Mouse (Mus musculus) MEL (cell line): Measurements from ENCODE around the gene Vsx2. TPM values are rescaled to one million over a fixed set of nuclear protein-coding genes. Genes with fewer than 3 reads are reported as not detected.

ENCODE experiments used
- DNase-seq: peaks from one replicate; pipeline ENCODE4 v3.0.0; 2011; ENCODE audit warnings: low read depth, low spot score
- H3K27ac ChIP-seq: 2 replicates; pipeline ENCODE4 v1.5.1; 2012; ENCODE audit warnings: low read depth, mild to moderate bottlenecking, control low read depth, low read length, moderate library complexity; ENCODE audit not compliant: control insufficient read depth
- H3K27me3 ChIP-seq, 2 experiments: fragments of 150-350 bp in 1 of 2; sonication (generic) in 1 of 2; 2 replicates each; pipeline ENCODE4 v1.6.1; 2012; ENCODE audit warnings: low read length in 2 of 2, mild to moderate bottlenecking in 2 of 2, improper control_type of control experiment in 1 of 2, moderate library complexity in 1 of 2; ENCODE audit not compliant: insufficient read depth in 2 of 2, control insufficient read depth in 1 of 2
- H3K36me3 ChIP-seq, 2 experiments: 2 replicates each; pipeline ENCODE4 v1.6.1; 2012 to 2014; ENCODE audit warnings: low read length in 2 of 2, improper control_type of control experiment in 1 of 2, inconsistent platforms in 1 of 2, mild to moderate bottlenecking in 1 of 2; ENCODE audit not compliant: insufficient read depth in 2 of 2, control insufficient read depth in 1 of 2
- H3K4me1 ChIP-seq, 2 experiments: fragments of 150-350 bp in 1 of 2; sonication (generic) in 1 of 2; 2 replicates each; pipeline ENCODE4 v1.6.1; 2012; ENCODE audit warnings: low read length in 2 of 2, improper control_type of control experiment in 1 of 2, mild to moderate bottlenecking in 1 of 2; ENCODE audit not compliant: insufficient read depth in 2 of 2, control insufficient read depth in 1 of 2
- H3K4me3 ChIP-seq, 2 experiments: fragments of 150-350 bp in 1 of 2; sonication (generic) in 1 of 2; 2 replicates each; pipeline ENCODE4 v1.5.1; 2012; ENCODE audit warnings: low read depth in 2 of 2, low read length in 2 of 2, mild to moderate bottlenecking in 2 of 2, moderate library complexity in 2 of 2, control low read depth in 1 of 2, improper control_type of control experiment in 1 of 2; ENCODE audit not compliant: control insufficient read depth in 1 of 2, insufficient read depth in 1 of 2
- H3K79me2 ChIP-seq: 2 replicates; pipeline ENCODE4 v1.6.1; 2012; ENCODE audit warnings: mild to moderate bottlenecking, low read length, moderate library complexity; ENCODE audit not compliant: control insufficient read depth, poor library complexity, insufficient read depth
- H3K9ac ChIP-seq: 2 replicates; pipeline ENCODE4 v1.6.1; 2012; ENCODE audit warnings: low read depth, mild to moderate bottlenecking, control low read depth, low read length, moderate library complexity; ENCODE audit not compliant: control insufficient read depth, poor library complexity, severe bottlenecking
- H3K9me3 ChIP-seq: fragments of 150-350 bp; sonication (generic); replicated peaks from 2 replicates; pipeline ENCODE4 v1.6.1; 2012; ENCODE audit warnings: mild to moderate bottlenecking, low read length, improper control_type of control experiment, moderate library complexity; ENCODE audit not compliant: insufficient read depth
- CHD2 ChIP-seq: IDR thresholded peaks from 2 replicates; pipeline ENCODE4 v1.6.1; 2011; ENCODE audit warnings: low read length, improper control_type of control experiment
- CTCF ChIP-seq, 3 experiments: IDR thresholded peaks in 2 of 3; conservative IDR thresholded peaks in 1 of 3; 2 replicates each; pipeline ENCODE4 v1.5.1; 2011 to 2012; ENCODE audit warnings: low read length in 3 of 3, low read depth in 2 of 3, mild to moderate bottlenecking in 2 of 3, improper control_type of control experiment in 1 of 3, inconsistent platforms in 1 of 3, mixed read lengths in 1 of 3, moderate library complexity in 1 of 3; ENCODE audit not compliant: control insufficient read depth in 1 of 3, insufficient read depth in 1 of 3, poor library complexity in 1 of 3, severe bottlenecking in 1 of 3
- E2F4 ChIP-seq: IDR thresholded peaks from 2 replicates; pipeline ENCODE4 v1.6.1; 2011; ENCODE audit warnings: low read depth, low read length, improper control_type of control experiment, borderline replicate concordance
- EP300 ChIP-seq, 2 experiments: IDR thresholded peaks; 2 replicates each; pipeline ENCODE4 v1.6.1; 2011; ENCODE audit warnings: improper control_type of control experiment in 2 of 2, low read length in 2 of 2, low read depth in 1 of 2, mild to moderate bottlenecking in 1 of 2
- GATA1 ChIP-seq: IDR thresholded peaks from 2 replicates; pipeline ENCODE4 v1.6.1; 2011; ENCODE audit warnings: low read depth, low read length, improper control_type of control experiment
- HCFC1 ChIP-seq: IDR thresholded peaks from 2 replicates; pipeline ENCODE4 v1.6.1; 2012; ENCODE audit warnings: low read depth, mild to moderate bottlenecking, inconsistent platforms, low read length, improper control_type of control experiment, moderate library complexity
- MAFK ChIP-seq: IDR thresholded peaks from 2 replicates; pipeline ENCODE4 v1.6.1; 2011; ENCODE audit warnings: low read depth, mild to moderate bottlenecking, low read length, improper control_type of control experiment, borderline replicate concordance
- MAX ChIP-seq: IDR thresholded peaks from 2 replicates; pipeline ENCODE4 v1.6.1; 2011; ENCODE audit warnings: low read length, improper control_type of control experiment
- MYB ChIP-seq: IDR thresholded peaks from 2 replicates; pipeline ENCODE4 v1.6.1; 2011; ENCODE audit warnings: mild to moderate bottlenecking, low read depth, low read length, improper control_type of control experiment
- NELFE ChIP-seq: IDR thresholded peaks from 2 replicates; pipeline ENCODE4 v1.6.1; 2011; ENCODE audit warnings: low read depth, low read length, improper control_type of control experiment
- POLR2A ChIP-seq, 2 experiments: IDR thresholded peaks; 2 replicates each; pipeline ENCODE4 v1.6.1; 2011 to 2012; ENCODE audit warnings: low read length in 2 of 2, mild to moderate bottlenecking in 2 of 2, control low read depth in 1 of 2, improper control_type of control experiment in 1 of 2, low read depth in 1 of 2, moderate library complexity in 1 of 2; ENCODE audit not compliant: control insufficient read depth in 1 of 2, insufficient read depth in 1 of 2, poor library complexity in 1 of 2
- POLR2AphosphoS2 ChIP-seq: IDR thresholded peaks from 2 replicates; pipeline ENCODE4 v1.6.1; 2011; ENCODE audit warnings: low read length, improper control_type of control experiment
- POLR2AphosphoS5 ChIP-seq: IDR thresholded peaks from 2 replicates; pipeline ENCODE4 v1.6.1; 2012; ENCODE audit warnings: low read depth, borderline replicate concordance, mild to moderate bottlenecking, inconsistent platforms, low read length, moderate library complexity, mixed read lengths
- RAD21 ChIP-seq: IDR thresholded peaks from 2 replicates; pipeline ENCODE4 v1.6.1; 2011; ENCODE audit warnings: mild to moderate bottlenecking, low read depth, low read length, improper control_type of control experiment
- RCOR1 ChIP-seq: IDR thresholded peaks from 2 replicates; pipeline ENCODE4 v1.6.1; 2012; ENCODE audit warnings: low read depth, mild to moderate bottlenecking, inconsistent platforms, low read length, improper control_type of control experiment
- SMC3 ChIP-seq: IDR thresholded peaks from 2 replicates; pipeline ENCODE4 v1.6.1; 2011; ENCODE audit warnings: low read depth, low read length, improper control_type of control experiment
- TAL1 ChIP-seq: IDR thresholded peaks from 2 replicates; pipeline ENCODE4 v1.6.1; 2012; ENCODE audit warnings: mild to moderate bottlenecking, inconsistent platforms, low read length, moderate library complexity, mixed read lengths
- TBP ChIP-seq: IDR thresholded peaks from 2 replicates; pipeline ENCODE4 v1.8.0; 2011; ENCODE audit warnings: low read depth, low read length, improper control_type of control experiment
- UBTF ChIP-seq: IDR thresholded peaks from 2 replicates; pipeline ENCODE4 v1.6.1; 2012; ENCODE audit warnings: low read depth, mild to moderate bottlenecking, inconsistent platforms, low read length, improper control_type of control experiment, moderate library complexity, borderline replicate concordance; ENCODE audit not compliant: insufficient read depth
- ZC3H11A ChIP-seq: IDR thresholded peaks from 2 replicates; pipeline ENCODE4 v1.6.1; 2012; ENCODE audit warnings: low read depth, mild to moderate bottlenecking, inconsistent platforms, low read length, improper control_type of control experiment
- ZMIZ1 ChIP-seq: IDR thresholded peaks from 2 replicates; pipeline ENCODE4 v1.6.1; 2012; ENCODE audit warnings: low read depth, mild to moderate bottlenecking, inconsistent platforms, low read length, improper control_type of control experiment, moderate library complexity
- ZNF384 ChIP-seq: IDR thresholded peaks from 2 replicates; pipeline ENCODE4 v1.6.1; 2012; ENCODE audit warnings: low read depth, mild to moderate bottlenecking, inconsistent platforms, low read length, improper control_type of control experiment
- polyA plus RNA-seq, 2 experiments: library from polyadenylated mRNA; stranded (reverse) in 1 of 2; unstranded in 1 of 2; fragments of >175 nt in 1 of 2; fragments of >200 nt in 1 of 2; gene quantifications; 2 replicates each; pipeline versions ENCODE4 v1.2.1 to v1.2.4; 2012; ENCODE audit warnings: low replicate concordance in 2 of 2, low read depth in 1 of 2; ENCODE audit not compliant: insufficient read length in 2 of 2, insufficient read depth in 1 of 2, missing spikeins in 1 of 2
- total RNA-seq: library from RNA; depleted of rRNA; stranded (reverse); fragments of 300-350 nt; gene quantifications from 2 replicates; pipeline ENCODE4 v1.2.3, GENCODE M21; 2012

Vsx2 gene
- total and polyA plus RNA-seq, 3 experiments = not detected

DNA sequence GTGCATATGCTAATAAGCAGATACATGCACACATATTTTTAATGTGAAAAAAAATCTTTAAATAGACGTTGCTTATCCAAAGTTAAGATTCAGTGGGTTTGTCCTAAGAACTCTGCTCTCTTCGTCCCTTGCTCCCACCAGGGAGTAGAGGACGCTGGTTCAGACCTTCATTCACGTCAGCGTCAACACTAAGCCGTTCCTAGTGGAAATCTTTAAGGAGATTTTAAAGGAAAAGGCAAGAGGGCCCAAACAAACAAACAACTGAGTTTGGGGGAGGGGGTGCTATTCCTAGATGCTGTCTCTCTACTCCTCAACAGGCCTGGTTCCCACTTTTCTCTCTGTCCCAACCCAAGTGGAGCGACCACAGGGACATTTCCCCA is 2.8 kb downstream of the Vsx2 start:
- H3K79me2 ChIP-seq = no peaks in the 10 kb centered on the region
- no peak overlapping the region for H3K27ac ChIP-seq
- TF ChIP-seq CHD2 = no peak
- TF ChIP-seq HCFC1 = no peak
- no peak for TF ChIP-seq POLR2A (IDR thresholded peaks at IDR 0.05; ENCODE audit: control insufficient read depth in 1 of 2, insufficient read depth in 1 of 2, low read depth in 1 of 2, low read length in 2 of 2, poor library complexity in 1 of 2)
- TF ChIP-seq NELFE = no peak
- TF ChIP-seq ZMIZ1 = no peak
- no peak for TF ChIP-seq GATA1
- TF ChIP-seq POLR2AphosphoS5 = no peak
- TF ChIP-seq SMC3 = no peak
- no peak for TF ChIP-seq UBTF
- TF ChIP-seq CTCF (IDR thresholded peaks at IDR 0.05 in 2 of 3, conservative IDR thresholded peaks at IDR 0.05 in 1 of 3; ENCODE audit: control insufficient read depth in 1 of 3, insufficient read depth in 1 of 3, low read depth in 2 of 3, low read length in 3 of 3, poor library complexity in 1 of 3, severe bottlenecking in 1 of 3) = no peak
- no peak for TF ChIP-seq EP300 (IDR thresholded peaks at IDR 0.05; ENCODE audit: low read depth in 1 of 2, low read length in 2 of 2)
- TF ChIP-seq, all 39 proteins: peak for 0
- no peak overlapping the region for H3K9ac ChIP-seq
- H3K27me3 ChIP-seq = peaks cover 1 to 5% of the 10 kb centered on the region in 2 experiments; a peak in 3 of 4 replicates
- no peak overlapping the region for H3K4me3 ChIP-seq
- no peaks in the 10 kb centered on the region for H3K4me1 ChIP-seq
- no peaks in the 10 kb centered on the region for H3K36me3 ChIP-seq
- H3K9me3 ChIP-seq = no peaks in the 10 kb centered on the region
- DNase-seq = no peak

DNA sequence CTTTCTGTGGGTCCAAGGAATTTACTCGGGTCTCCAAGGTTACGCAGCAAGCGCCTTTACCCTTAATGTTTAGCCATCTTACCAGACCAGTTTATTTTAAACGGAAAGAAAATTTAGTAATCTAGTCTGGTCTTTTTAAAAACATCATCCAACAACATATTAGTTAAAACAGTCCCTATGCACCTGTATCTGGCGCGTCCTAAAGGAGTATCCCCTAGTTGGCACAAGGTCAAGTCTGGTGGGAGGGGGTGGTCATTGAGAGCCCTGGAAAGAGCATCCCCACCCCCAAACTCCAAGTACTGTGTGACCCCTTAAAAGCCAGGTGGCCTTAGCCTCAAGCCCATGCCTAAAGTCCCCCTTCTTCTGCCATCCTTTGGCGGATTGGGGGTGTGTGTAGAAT is 3.5 kb downstream of the Vsx2 start:
- no peak overlapping the region for H3K4me3 ChIP-seq
- no peak overlapping the region for H3K27ac ChIP-seq
- H3K9ac ChIP-seq = no peak overlapping the region
- no peaks in the 10 kb centered on the region for H3K36me3 ChIP-seq
- no peaks in the 10 kb centered on the region for H3K4me1 ChIP-seq
- TF ChIP-seq CTCF (IDR thresholded peaks at IDR 0.05 in 2 of 3, conservative IDR thresholded peaks at IDR 0.05 in 1 of 3; ENCODE audit: control insufficient read depth in 1 of 3, insufficient read depth in 1 of 3, low read depth in 2 of 3, low read length in 3 of 3, poor library complexity in 1 of 3, severe bottlenecking in 1 of 3) = no peak
- TF ChIP-seq TBP = no peak
- no peak for TF ChIP-seq SMC3
- TF ChIP-seq ZC3H11A = no peak
- no peak for TF ChIP-seq POLR2AphosphoS5
- no peak for TF ChIP-seq POLR2A (IDR thresholded peaks at IDR 0.05; ENCODE audit: control insufficient read depth in 1 of 2, insufficient read depth in 1 of 2, low read depth in 1 of 2, low read length in 2 of 2, poor library complexity in 1 of 2)
- TF ChIP-seq UBTF = no peak
- no peak for TF ChIP-seq RCOR1
- TF ChIP-seq MAFK = no peak
- TF ChIP-seq MYB = no peak
- no peak for TF ChIP-seq RAD21
- no peak for TF ChIP-seq E2F4
- no peak for TF ChIP-seq CHD2
- TF ChIP-seq TAL1 = no peak
- no peak for TF ChIP-seq POLR2AphosphoS2
- TF ChIP-seq MAX = no peak
- TF ChIP-seq ZNF384 = no peak
- TF ChIP-seq, all 39 proteins: peak for 0
- H3K79me2 ChIP-seq = no peaks in the 10 kb centered on the region
- peaks cover 1 to 5% of the 10 kb centered on the region in 2 experiments; a peak in 3 of 4 replicates for H3K27me3 ChIP-seq
- DNase-seq = no peak
- no peaks in the 10 kb centered on the region for H3K9me3 ChIP-seq
